Mouse (Mus musculus) frontal cortex, adult (tissue): ENCODE results near the gene Wnt10b.

Experiments
- ATAC-seq: cut with Nextera tagmentation; 2 replicates; pipeline ENCODE4 v1.9.2; 2017; ENCODE audit warnings: mild to moderate bottlenecking, moderate library complexity, mixed read lengths; ENCODE audit not compliant: low TSS enrichment

The Wnt10b gene

GRCm38 (mm10) chr15:98729791-98730545 lies 48.0 kb downstream of the Wnt10b start:
- no peak for ATAC-seq

DNA sequence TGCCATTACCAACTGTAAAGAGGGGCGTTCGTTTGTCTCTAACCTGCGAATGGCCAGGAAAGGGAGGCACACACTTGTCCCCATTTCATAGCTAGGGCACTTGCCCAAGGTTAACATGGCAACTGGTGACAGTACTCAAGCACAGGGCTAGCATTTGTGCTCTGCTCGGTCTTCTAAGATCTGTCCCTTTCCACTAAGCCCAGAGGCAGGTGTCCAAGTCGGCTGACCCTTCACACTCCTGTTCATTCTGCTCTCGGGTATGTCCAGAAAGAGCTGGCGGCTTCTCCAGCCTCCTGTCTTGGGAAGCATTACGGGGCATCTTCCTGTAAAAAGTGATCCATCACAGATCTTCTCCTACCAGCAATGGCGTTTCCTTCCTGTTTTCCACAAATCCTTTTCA lies 49.6 kb downstream of the Wnt10b start:
- no peak for ATAC-seq

- peak; percentile 75; the same call in 1 of the 2 replicates for ATAC-seq
Measured at GRCm38 (mm10) chr15:98727443-98728321, 50.3 kb downstream of the Wnt10b start, which contains the start of gene Fkbp11. Fkbp11 (minus strand) TSS chr15:98728198.

DNA sequence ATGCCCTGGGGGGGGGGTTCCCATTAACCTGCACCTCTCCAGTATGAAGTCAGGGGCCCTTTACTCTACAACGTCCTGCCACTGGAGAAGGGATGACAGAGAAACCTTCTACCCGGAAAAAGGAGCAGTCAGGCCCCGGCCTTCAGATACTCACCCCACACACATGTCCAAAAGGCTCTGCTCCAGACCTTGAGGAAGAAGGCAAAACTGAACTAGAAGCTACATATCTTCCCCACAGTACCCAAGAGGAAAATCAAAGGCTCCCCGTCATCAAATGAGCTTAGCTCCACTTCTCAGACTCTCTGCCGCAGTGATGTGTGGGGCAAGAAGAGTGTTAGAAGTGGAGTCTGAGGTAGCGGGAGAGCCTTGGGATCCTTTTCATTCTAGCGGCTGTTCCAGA lies 51.2 kb downstream of the Wnt10b start:
- no peak for ATAC-seq

- ATAC-seq = no peak
Measured at GRCm38 (mm10) chr15:98726079-98726478, 51.9 kb downstream of the Wnt10b start.

GRCm38 (mm10) chr15:98724441-98724840 lies 53.5 kb downstream of the Wnt10b start:
- no peak for ATAC-seq

DNA sequence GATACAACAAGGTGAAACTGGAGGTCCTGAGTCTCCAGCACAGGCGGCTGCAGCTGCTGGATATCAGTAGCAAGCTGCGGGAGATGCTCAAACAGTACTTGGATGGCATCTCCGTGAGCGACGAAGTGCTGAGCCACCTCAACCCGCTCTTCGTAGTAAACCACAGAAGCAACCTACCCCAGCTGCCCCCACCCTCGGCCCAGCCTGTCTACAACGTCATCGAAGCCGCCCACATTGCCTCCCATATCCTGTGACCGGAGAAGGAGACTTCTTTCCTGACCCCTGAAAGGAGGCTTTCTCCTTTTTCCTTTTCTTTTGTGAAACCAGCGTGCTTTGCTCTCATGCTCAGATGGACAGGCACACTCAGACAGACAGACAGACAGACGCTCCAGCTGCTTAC lies 55.1 kb downstream of the Wnt10b start:
- ATAC-seq = no peak

DNA sequence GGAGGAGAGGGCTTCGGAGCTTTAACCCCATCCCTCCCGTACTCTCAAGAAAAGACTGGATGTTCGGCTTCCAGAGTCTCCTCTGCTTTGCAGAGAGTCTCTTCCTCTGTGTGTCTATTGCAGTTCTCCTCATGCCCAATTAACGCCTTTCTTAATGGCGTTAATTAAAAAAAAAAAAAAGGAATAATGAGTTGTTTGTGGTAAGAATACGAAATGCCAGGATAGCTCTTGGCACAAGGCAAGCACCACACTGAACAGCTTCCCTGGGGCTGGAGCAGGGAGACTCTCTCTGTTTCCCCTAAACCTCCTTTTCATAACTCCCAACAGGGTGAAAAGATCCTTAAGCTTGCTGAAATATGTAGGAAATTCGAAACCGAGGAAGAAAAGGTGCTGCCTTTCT lies 55.8 kb downstream of the Wnt10b start:
- ATAC-seq = no peak
